Mouse (Mus musculus): Measurements from ENCODE around the gene Prmt1.

Gene Prmt1

DNA sequence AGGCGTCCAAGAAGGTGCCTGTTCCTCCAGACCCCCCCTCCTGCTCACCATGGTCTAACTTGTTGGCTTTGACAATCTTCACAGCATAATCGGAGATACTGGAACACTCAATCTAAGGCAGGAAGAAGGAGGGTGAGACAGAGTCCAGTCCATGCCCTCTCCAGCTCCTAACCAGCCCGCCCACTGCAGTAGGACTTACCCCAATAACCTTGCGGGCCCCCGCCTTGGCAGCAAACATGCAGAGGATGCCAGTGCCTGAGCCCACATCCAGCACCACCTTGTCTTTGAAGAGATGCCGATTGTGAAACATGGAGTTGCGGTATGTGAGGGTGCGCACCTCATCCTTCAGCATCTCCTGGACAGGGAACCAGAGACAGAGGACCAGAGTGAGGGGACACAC lies 4.8 kb downstream of the Prmt1 start:
- no peak for DNase-seq (ENCODE audit: low spot score in 2 of 2)

DNA sequence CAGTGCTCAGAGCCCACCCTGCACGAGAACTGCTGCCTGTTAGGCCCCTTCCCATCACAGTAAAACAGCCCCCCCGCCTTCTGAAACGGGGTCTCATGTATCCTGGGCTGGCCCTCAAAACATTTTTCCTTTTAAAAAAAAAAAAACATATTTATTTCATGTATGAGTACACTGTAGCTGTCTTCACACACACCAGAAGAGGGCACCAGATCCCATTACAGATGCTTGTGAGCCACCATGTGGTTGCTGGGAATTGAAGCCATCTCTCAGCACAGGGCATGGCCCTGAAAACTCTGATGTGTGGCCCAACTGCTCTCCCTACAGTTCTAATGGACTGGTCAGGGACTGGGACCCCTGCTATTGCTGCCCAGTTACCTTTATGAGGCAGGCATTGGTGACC lies 8.1 kb downstream of the Prmt1 start:
- no peak for DNase-seq (ENCODE audit: low spot score in 2 of 2)

GRCm38 (mm10) chr7:44975117-44975419 lies 11.3 kb downstream of the Prmt1 start:
- DNase-seq (ENCODE audit: low spot score in 2 of 2), result no peak

- DNase-seq (ENCODE audit: low spot score in 2 of 2), result peak; percentile 42 to 79
These were observed 11.8 kb downstream of the Prmt1 start, which contains the start of gene Cpt1c for GRCm38 (mm10) chr7:44974383-44975116. TSS of gene Cpt1c (minus strand) at chr7:44974851.

DNA sequence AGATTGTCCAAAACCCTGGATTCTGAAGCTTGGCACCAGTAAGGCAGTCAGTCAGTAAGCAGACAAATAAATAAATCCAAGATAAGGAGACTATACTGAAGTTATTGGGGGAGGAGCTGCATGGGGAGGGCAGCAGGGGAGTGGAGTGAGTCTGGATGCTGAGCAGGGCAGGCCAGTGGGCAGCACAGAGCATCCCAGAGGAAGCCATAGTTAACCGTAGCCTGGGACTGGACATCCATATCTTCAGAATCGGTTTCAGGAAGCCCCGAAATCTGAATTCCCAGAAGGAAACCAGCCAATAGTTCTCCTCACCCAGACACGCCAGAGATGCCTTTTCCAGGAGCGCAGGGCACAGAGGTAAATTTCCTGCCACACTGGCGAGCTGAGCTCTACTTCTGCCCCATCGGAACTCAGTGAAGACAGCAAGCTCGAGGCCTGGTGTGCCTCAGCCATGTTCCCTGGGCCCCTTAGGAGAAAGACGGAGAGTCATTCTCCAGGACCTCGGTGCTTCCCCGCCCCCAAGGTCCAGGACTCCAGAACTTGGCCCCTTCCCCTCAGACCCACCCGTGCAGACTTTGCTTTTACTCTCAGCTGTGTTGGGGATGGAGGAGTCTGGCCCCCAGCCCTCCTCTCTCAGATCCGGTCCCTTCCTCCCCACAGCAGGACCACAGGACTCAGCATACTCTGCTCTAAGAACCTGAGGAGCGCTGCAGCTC lies 12.8 kb downstream of the Prmt1 start:
- DNase-seq (ENCODE audit: low spot score in 2 of 2), result no peak

GRCm38 (mm10) chr7:44971142-44971541 lies 15.2 kb downstream of the Prmt1 start:
- DNase-seq (ENCODE audit: low spot score in 2 of 2), result no peak

DNA sequence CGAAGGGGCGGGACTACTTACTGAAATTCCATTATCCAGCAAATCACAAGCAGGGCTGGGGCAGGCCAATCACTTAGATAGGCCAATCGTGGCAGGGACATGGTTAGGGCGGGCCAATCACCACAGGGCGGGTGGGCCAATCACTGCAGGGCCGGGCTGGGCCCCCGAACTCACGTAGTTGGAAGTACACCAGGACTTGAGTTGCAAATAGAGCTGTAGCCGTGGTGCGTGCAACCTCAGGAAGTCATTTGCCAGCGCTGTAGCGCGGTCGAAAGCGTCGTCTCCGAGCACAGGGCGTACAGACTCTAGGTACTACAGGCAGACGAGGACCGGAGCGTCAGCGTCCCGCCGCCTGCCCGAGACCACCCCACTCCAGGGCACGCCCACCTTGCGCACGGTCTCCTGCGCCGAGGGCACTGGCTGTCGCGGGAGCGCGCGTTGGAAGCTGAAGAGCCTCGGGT lies 16.1 kb downstream of the Prmt1 start:
- peak; percentile 32 to 68 for DNase-seq (ENCODE audit: low spot score in 2 of 2)

DNA sequence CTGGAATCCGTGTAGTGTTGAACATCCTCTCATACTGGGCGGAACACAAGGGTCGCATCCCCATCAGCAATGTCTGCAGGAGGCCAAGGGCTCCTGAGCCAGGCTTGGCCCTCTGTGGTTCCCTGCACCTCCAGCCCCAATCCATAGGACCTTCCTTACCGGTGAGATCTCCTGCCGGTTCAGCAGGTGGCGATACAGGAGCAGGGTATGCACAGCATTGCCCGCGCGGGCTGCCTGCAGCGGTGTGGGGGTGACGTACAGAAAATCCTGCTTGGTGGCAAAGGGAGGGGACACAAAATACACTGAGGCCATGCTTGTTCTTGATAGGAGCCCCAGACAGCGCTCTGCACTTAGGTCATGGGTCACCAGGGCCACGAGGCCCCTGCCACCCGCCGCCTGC lies 19.7 kb downstream of the Prmt1 start:
- DNase-seq (ENCODE audit: low spot score in 2 of 2), result peak in 1 of 2 experiments; percentile 12

DNA sequence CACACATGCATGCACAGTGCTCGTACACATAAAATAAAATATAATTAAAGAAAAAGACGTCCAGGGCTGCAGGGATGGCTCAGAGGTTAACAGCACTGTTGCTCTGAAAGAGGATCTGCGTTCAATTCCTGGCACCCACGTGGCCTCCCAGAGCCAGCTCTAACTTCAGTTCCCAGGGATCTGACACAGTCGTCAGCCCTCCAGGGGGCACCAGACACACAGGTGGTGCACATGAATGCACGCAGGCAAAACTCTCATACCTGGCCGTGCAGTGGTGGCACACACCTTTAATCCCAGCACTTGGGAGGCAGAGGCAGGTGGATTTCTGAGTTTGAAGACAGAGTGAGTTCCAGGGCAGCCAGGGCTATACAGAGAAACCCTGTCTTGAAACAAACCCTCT lies 20.4 kb downstream of the Prmt1 start:
- DNase-seq (ENCODE audit: low spot score in 2 of 2), result peak in 1 of 2 experiments; percentile 38

DNA sequence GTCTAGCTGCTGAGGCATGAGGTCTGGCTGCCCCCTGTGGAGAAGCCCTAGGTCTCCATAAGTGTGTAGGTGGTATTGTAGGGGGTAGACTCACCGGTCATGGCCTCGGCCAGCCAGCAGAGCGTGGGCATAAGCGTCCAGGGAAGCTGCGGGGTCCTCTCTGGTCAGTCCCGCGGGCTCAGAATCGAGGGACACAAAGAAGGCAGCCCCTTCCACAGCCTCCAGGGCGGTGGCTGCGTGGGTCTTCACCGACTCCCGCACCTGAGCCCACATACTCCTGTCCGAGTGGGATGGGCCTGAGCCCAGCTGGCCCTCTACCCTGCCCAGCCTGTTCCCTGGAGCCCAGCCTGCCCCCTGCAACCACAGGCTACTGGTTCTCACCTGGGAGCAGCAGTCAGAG lies 21.4 kb downstream of the Prmt1 start:
- no peak for DNase-seq (ENCODE audit: low spot score in 2 of 2)

GRCm38 (mm10) chr7:44962831-44963230 lies 23.5 kb downstream of the Prmt1 start:
- DNase-seq (ENCODE audit: low spot score in 2 of 2), result no peak

DNA sequence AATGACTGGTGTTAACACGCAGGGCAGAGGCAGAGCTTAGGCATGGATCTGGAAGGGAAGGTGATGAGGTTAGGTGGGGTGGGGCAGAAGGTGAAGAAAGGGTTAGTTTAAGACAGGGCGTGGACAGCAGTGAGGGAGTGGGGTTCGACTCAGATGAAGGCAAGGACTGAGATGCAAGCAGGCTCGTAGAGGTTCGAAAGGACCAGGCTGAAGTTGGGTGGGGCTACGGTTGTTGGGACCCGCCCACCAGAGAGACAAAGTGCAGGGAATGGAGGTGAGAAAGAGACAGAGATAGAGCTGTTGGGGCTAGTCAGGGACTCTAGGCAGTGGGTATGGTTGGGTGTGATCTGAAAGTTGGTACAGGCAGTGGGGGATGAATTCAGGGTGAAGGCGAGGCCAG lies 24.0 kb downstream of the Prmt1 start:
- no peak for DNase-seq (ENCODE audit: low spot score in 2 of 2)

- no peak for DNase-seq (ENCODE audit: low spot score in 2 of 2)
These were observed 25.9 kb downstream of the Prmt1 start for GRCm38 (mm10) chr7:44960512-44960910.

GRCm38 (mm10) chr7:44959874-44960511 lies 26.4 kb downstream of the Prmt1 start:
- DNase-seq (ENCODE audit: low spot score in 2 of 2), result peak in 1 of 2 experiments; percentile 67

GRCm38 (mm10) chr7:44959281-44959680 lies 27.1 kb downstream of the Prmt1 start:
- no peak for DNase-seq (ENCODE audit: low spot score in 2 of 2)

DNA sequence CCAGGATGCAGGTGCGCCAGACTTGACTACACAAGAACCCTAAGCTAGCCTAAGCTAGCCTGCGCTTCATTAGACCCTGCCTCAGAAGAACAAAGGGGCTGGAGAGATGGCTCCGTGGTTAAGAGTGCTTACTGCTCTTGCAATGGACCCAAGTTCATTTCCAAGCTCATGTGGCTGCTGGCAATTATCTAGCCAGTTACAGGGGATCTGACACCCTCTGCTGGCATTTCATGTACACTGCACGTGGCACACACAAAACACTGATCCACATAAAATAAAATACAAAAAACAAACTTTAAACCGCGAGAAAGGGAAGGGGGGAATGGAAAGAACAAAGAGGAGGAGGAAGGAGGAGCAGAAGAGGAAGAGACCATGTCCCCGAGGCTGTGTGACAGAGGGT lies 28.2 kb downstream of the Prmt1 start:
- peak in 1 of 2 experiments; percentile 53 for DNase-seq (ENCODE audit: low spot score in 2 of 2)

DNA sequence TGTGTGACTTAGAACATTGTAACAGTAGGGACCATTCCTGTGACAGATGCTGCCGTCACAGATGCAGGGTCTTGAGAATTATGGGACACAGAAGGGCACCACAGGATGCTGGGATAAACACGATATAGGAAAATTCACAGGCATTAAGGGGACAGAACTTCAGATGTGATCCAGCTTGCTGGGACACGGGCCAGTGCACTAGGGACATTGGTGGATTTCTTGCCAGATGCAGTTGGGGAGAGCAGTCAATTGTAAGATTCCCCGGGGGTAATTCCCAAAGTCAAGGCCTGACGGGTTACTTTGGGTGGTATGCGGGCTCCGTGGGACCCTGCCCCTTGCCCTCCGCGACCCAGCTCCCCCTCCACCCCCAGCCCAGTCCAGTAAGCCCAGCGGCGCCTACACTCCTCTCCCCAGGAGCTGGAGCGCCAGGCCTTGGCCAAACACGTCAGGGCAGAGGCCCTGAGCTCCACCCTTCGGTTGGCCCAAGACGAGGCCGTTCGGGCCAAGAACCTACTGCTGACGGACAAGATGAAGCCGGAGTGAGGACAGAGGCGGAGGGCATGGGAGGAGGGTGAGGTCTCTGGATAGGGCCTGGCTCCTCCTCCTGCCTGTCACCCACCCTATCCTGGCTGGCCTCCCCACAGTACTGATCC lies 29.1 kb downstream of the Prmt1 start:
- DNase-seq (ENCODE audit: low spot score in 2 of 2), result no peak

DNA sequence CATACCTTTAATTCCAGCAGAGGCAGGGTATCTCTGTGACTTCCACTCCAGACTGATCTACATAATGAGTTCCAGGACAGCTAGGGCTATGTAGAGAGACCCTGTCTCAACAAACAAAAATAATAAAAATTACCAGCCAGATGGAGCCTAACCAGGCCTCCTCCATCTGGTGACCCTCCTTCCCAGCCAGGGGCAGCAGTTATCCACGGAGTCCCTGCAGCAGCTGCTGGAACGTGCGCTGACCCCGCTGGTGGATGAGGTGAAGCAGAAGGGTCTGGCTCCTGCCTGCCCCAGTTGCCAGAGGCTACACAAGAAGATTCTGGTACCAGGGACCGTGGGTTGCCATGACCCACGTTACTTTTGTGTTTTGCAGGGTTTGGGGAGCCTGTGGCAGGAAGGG lies 30.1 kb downstream of the Prmt1 start:
- no peak for DNase-seq (ENCODE audit: low spot score in 2 of 2)

GRCm38 (mm10) chr7:44955628-44956027 lies 30.7 kb downstream of the Prmt1 start:
- no peak for DNase-seq (ENCODE audit: low spot score in 2 of 2)

- no peak for DNase-seq (ENCODE audit: low spot score in 2 of 2)
These were observed 32.1 kb downstream of the Prmt1 start for GRCm38 (mm10) chr7:44954091-44954885.

DNA sequence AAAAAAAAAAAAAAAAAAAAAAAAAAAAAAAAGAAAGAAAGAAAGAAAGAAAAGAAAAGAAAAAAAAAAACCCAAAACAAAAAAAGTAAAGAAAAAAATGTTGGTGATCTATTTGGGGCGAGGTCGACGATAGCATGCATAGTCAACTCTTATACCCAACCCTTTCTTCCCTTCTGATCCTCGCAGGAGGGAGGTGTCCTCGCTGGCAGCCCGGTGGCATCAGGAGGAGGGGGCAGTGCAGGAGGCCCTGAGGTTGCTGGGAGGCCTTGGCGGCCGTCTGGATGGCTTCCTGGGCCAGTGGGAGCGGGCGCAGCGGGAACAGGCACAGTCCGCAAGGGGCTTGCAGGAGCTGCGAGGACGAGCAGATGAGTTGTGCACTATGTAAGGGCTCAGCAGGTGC lies 32.8 kb downstream of the Prmt1 start:
- no peak for DNase-seq (ENCODE audit: low spot score in 2 of 2)

All from spleen, postnatal 10 days (tissue).